Mouse (Mus musculus): ENCODE data around the gene Col11a1. TPM values are rescaled to one million over a fixed set of nuclear protein-coding genes. Genes with fewer than 3 reads are reported as not detected.

The Col11a1 gene
- total and polyA plus RNA-seq, 2 experiments from 2014 or later, result 4.2 to 24.5 TPM

- Histone ChIP-seq H3K27me3 (ENCODE audit: insufficient read depth, low read length) (no peaks in the 10 kb centered on the region), H3K36me3 (ENCODE audit: insufficient read depth) (no peaks in the 10 kb centered on the region), H3K4me3 (ENCODE audit: low read depth, low read length) (no peak overlapping the region), H3K9ac (no peak overlapping the region), H3K9me3 (ENCODE audit: low read length) (no peaks in the 10 kb centered on the region), H3K27ac (ENCODE audit: low read depth, low read length) (no peak overlapping the region), H3K4me1 (ENCODE audit: insufficient read depth) (no peaks in the 10 kb centered on the region), H3K4me2 (ENCODE audit: low read depth) (no peak overlapping the region)
- ATAC-seq (no peak), DNase-seq (no peak)
- TF ChIP-seq CTCF (IDR thresholded peaks at IDR 0.05; ENCODE audit: low read depth), result no peak
- WGBS, result 84% methylated on average over 3 of the region's 3 CpGs
Measured at GRCm38 (mm10) chr3:114053501-114053900, 23.2 kb downstream of the Col11a1 start.

- ATAC-seq (no peak), DNase-seq (no peak)
- Histone ChIP-seq H3K9me3 (ENCODE audit: low read length) (no peaks in the 10 kb centered on the region), H3K4me2 (ENCODE audit: low read depth) (no peak overlapping the region), H3K36me3 (ENCODE audit: insufficient read depth) (no peaks in the 10 kb centered on the region), H3K9ac (no peak overlapping the region), H3K27ac (ENCODE audit: low read depth, low read length) (no peak overlapping the region), H3K4me1 (ENCODE audit: insufficient read depth) (no peaks in the 10 kb centered on the region), H3K27me3 (ENCODE audit: insufficient read depth, low read length) (no peaks in the 10 kb centered on the region), H3K4me3 (ENCODE audit: low read depth, low read length) (no peak overlapping the region)
- no peak for TF ChIP-seq CTCF (IDR thresholded peaks at IDR 0.05; ENCODE audit: low read depth)
- WGBS, result 74% methylated on average over 4 of the region's 4 CpGs
Measured at GRCm38 (mm10) chr3:114065123-114065522, 34.8 kb downstream of the Col11a1 start.

GRCm38 (mm10) chr3:114065587-114065986 lies 35.2 kb downstream of the Col11a1 start:
- H3K9me3 ChIP-seq (ENCODE audit: low read length), result no peaks in the 10 kb centered on the region
- no peaks in the 10 kb centered on the region for H3K4me1 ChIP-seq (ENCODE audit: insufficient read depth)
- H3K4me3 ChIP-seq (ENCODE audit: low read depth, low read length), result no peak overlapping the region
- no peak overlapping the region for H3K9ac ChIP-seq
- no peak overlapping the region for H3K27ac ChIP-seq (ENCODE audit: low read depth, low read length)
- DNase-seq (peak; percentile 6), ATAC-seq (peak; percentile 66)
- H3K4me2 ChIP-seq (ENCODE audit: low read depth), result peak overlapping the region; percentile 10; the same call in 1 of the 2 replicates
- WGBS, result 22% methylated on average over 4 of the region's 4 CpGs
- H3K36me3 ChIP-seq (ENCODE audit: insufficient read depth), result no peaks in the 10 kb centered on the region
- no peaks in the 10 kb centered on the region for H3K27me3 ChIP-seq (ENCODE audit: insufficient read depth, low read length)
- TF ChIP-seq CTCF (IDR thresholded peaks at IDR 0.05; ENCODE audit: low read depth), result no peak

- no peaks in the 10 kb centered on the region for H3K36me3 ChIP-seq (ENCODE audit: insufficient read depth)
- 70% methylated on average over 7 of the region's 7 CpGs for WGBS
- no peak overlapping the region for H3K4me3 ChIP-seq (ENCODE audit: low read depth, low read length)
- no peak for DNase-seq
- no peaks in the 10 kb centered on the region for H3K27me3 ChIP-seq (ENCODE audit: insufficient read depth, low read length)
- no peak overlapping the region for H3K9ac ChIP-seq
- no peak overlapping the region for H3K4me2 ChIP-seq (ENCODE audit: low read depth)
- TF ChIP-seq CTCF (IDR thresholded peaks at IDR 0.05; ENCODE audit: low read depth), result no peak
- H3K4me1 ChIP-seq (ENCODE audit: insufficient read depth), result no peaks in the 10 kb centered on the region
- no peak; the same call in 1 of the 2 replicates for ATAC-seq
- H3K27ac ChIP-seq (ENCODE audit: low read depth, low read length), result no peak overlapping the region
- H3K9me3 ChIP-seq (ENCODE audit: low read length), result no peaks in the 10 kb centered on the region
Measured at GRCm38 (mm10) chr3:114099335-114099734, 69.0 kb downstream of the Col11a1 start.

- Histone ChIP-seq H3K4me3 (ENCODE audit: low read depth, low read length) (no peak overlapping the region), H3K4me1 (ENCODE audit: insufficient read depth) (no peaks in the 10 kb centered on the region), H3K9ac (no peak overlapping the region), H3K27me3 (ENCODE audit: insufficient read depth, low read length) (no peaks in the 10 kb centered on the region), H3K9me3 (ENCODE audit: low read length) (no peaks in the 10 kb centered on the region), H3K36me3 (ENCODE audit: insufficient read depth) (no peaks in the 10 kb centered on the region), H3K27ac (ENCODE audit: low read depth, low read length) (no peak overlapping the region), H3K4me2 (ENCODE audit: low read depth) (no peak overlapping the region)
- 31% methylated on average over 7 of the region's 7 CpGs for WGBS
- DNase-seq (peak; percentile 43), ATAC-seq (no peak)
- TF ChIP-seq CTCF (IDR thresholded peaks at IDR 0.05; ENCODE audit: low read depth), result peak; percentile 66
Measured at GRCm38 (mm10) chr3:114107099-114107498, 76.8 kb downstream of the Col11a1 start.

- peak; percentile 53; the same call in 1 of the 2 replicates for ATAC-seq
- no peak overlapping the region for H3K27ac ChIP-seq (ENCODE audit: low read depth, low read length)
- H3K9ac ChIP-seq, result no peak overlapping the region
- 20% methylated on average over 3 of the region's 3 CpGs for WGBS
- H3K4me2 ChIP-seq (ENCODE audit: low read depth), result no peak overlapping the region
- no peak overlapping the region for H3K4me3 ChIP-seq (ENCODE audit: low read depth, low read length)
- H3K27me3 ChIP-seq (ENCODE audit: insufficient read depth, low read length), result no peaks in the 10 kb centered on the region
- H3K9me3 ChIP-seq (ENCODE audit: low read length), result no peaks in the 10 kb centered on the region
- H3K36me3 ChIP-seq (ENCODE audit: insufficient read depth), result no peaks in the 10 kb centered on the region
- peak; percentile 78 for TF ChIP-seq CTCF (IDR thresholded peaks at IDR 0.05; ENCODE audit: low read depth)
- peak; percentile 34 for DNase-seq
- H3K4me1 ChIP-seq (ENCODE audit: insufficient read depth), result no peaks in the 10 kb centered on the region
Measured at GRCm38 (mm10) chr3:114147140-114147539, 116.8 kb downstream of the Col11a1 start.

GRCm38 (mm10) chr3:114197964-114198750 lies 167.8 kb downstream of the Col11a1 start:
- DNase-seq (no peak), ATAC-seq (no peak)
- WGBS, result 90% methylated on average over 6 of the region's 6 CpGs
- no peak overlapping the region for H3K4me2 ChIP-seq (ENCODE audit: low read depth)
- H3K9ac ChIP-seq, result no peak overlapping the region
- H3K4me1 ChIP-seq (ENCODE audit: insufficient read depth), result peaks cover 5% of the 10 kb centered on the region; the same call in 1 of the 2 replicates
- H3K27me3 ChIP-seq (ENCODE audit: insufficient read depth, low read length), result no peaks in the 10 kb centered on the region
- no peak for TF ChIP-seq CTCF (IDR thresholded peaks at IDR 0.05; ENCODE audit: low read depth)
- H3K4me3 ChIP-seq (ENCODE audit: low read depth, low read length), result no peak overlapping the region
- no peaks in the 10 kb centered on the region for H3K9me3 ChIP-seq (ENCODE audit: low read length)
- no peak overlapping the region for H3K27ac ChIP-seq (ENCODE audit: low read depth, low read length)
- no peaks in the 10 kb centered on the region for H3K36me3 ChIP-seq (ENCODE audit: insufficient read depth)
